Mouse (Mus musculus) heart, embryonic 14.5 days (tissue): Measurements from ENCODE around the gene Mrpl9. TPM values are rescaled to one million over a fixed set of nuclear protein-coding genes. Genes with fewer than 3 reads are reported as not detected.

ENCODE experiments used
- ATAC-seq: fragments of 200-750 bp; cut with Nextera tagmentation; 2 replicates; pipeline ENCODE4 v1.8.0; 2017; ENCODE audit warnings: low read depth, moderate TSS enrichment; ENCODE audit not compliant: insufficient number of reproducible peaks, insufficient read depth, low FRiP score
- H3K27ac ChIP-seq, 2 experiments: fragments of 200-500 bp in 1 of 2; fragments of 300-500 bp in 1 of 2; sonication (generic) in 1 of 2; replicated peaks in 1 of 2; 2 replicates each; pipeline ENCODE4 v1.5.1; 2012 to 2014; ENCODE audit warnings: low read depth in 2 of 2, low read length in 2 of 2, control low read depth in 1 of 2, mild to moderate bottlenecking in 1 of 2, mixed read lengths in 1 of 2; ENCODE audit not compliant: control insufficient read depth in 1 of 2, insufficient read depth in 1 of 2
- H3K27me3 ChIP-seq: fragments of 300-500 bp; sonication (generic); 2 replicates; pipeline ENCODE4 v1.6.1; 2014; ENCODE audit warnings: mild to moderate bottlenecking, low read length, control low read depth; ENCODE audit not compliant: control insufficient read depth, insufficient read depth
- H3K36me3 ChIP-seq: fragments of 300-500 bp; sonication (generic); 2 replicates; pipeline ENCODE4 v1.6.1; 2014; ENCODE audit warnings: mild to moderate bottlenecking, control low read depth, low read length, mixed read lengths; ENCODE audit not compliant: control insufficient read depth, insufficient read depth
- H3K4me1 ChIP-seq, 2 experiments: fragments of 200-500 bp in 1 of 2; fragments of 300-500 bp in 1 of 2; sonication (generic) in 1 of 2; 2 replicates each; pipeline ENCODE4 v1.6.1; 2012 to 2014; ENCODE audit warnings: low read length in 2 of 2, control low read depth in 1 of 2, mixed read lengths in 1 of 2; ENCODE audit not compliant: control insufficient read depth in 2 of 2, insufficient read depth in 2 of 2
- H3K4me2 ChIP-seq: fragments of 300-500 bp; sonication (generic); 2 replicates; pipeline ENCODE4 v1.6.1; 2014; ENCODE audit warnings: mild to moderate bottlenecking, low read length
- H3K4me3 ChIP-seq, 2 experiments: fragments of 200-500 bp in 1 of 2; fragments of 300-500 bp in 1 of 2; sonication (generic) in 1 of 2; 2 replicates each; pipeline ENCODE4 v1.5.1; 2012 to 2014; ENCODE audit warnings: low read length in 2 of 2, mild to moderate bottlenecking in 2 of 2, control low read depth in 1 of 2, low read depth in 1 of 2, moderate library complexity in 1 of 2; ENCODE audit not compliant: control insufficient read depth in 1 of 2, insufficient read depth in 1 of 2
- H3K9ac ChIP-seq: fragments of 300-500 bp; sonication (generic); 2 replicates; pipeline ENCODE4 v1.6.1; 2014; ENCODE audit warnings: mild to moderate bottlenecking, low read length
- H3K9me3 ChIP-seq: fragments of 300-500 bp; sonication (generic); 2 replicates; pipeline ENCODE4 v1.6.1; 2016; ENCODE audit warnings: low read length, control low read depth; ENCODE audit not compliant: control insufficient read depth
- WGBS: fragments of 180-500 bp; shearing (Covaris S2); extraction: QIAGEN DNeasy Blood & Tissue Kit; methylation state at CpG from one replicate; pipeline ENCODE4 v1.1.7; 2014; 5-methylcytosine and 5-hydroxymethylcytosine counted together
- polyA plus RNA-seq: library from polyadenylated mRNA; unstranded; fragments of >200 nt; fragmentation: Nextera tagmentation; extraction: Ambion mirVana; gene quantifications from 2 replicates; pipeline ENCODE4 v1.2.1, GENCODE M21; 2014

Gene Mrpl9
- polyA plus RNA-seq, 1 experiment from 2014 or later, result 64.5 TPM

DNA sequence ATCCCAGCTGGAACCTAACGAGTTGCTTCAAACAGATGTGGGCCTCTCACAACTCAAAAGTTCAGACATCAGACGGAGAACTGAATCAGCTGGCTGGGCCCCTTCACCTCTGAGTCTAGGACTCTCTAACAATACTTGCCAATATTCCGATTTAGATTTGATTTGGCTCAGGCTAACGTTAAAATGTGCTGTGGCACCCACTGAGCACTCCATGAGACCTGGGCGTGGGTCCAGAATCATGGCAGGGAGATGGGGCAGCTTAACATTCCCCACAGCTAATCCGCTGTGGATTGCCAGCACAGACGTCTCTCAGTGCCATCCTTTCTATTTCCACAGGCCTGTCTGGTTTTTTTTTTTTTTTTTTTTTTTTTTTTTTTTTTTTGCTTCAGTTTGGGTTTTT, 42.8 kb downstream of the Mrpl9 start:
- Histone ChIP-seq H3K4me3 (no peak overlapping the region), H3K9ac (no peak overlapping the region), H3K36me3 (0 out of 2 replicates have a peak, but pooled peaks cover 4% of the 10 kb centered on the region), H3K4me1 (peaks cover 9 to 12% of the 10 kb centered on the region in 2 experiments), H3K4me2 (no peak overlapping the region), H3K27ac (no peak overlapping the region), H3K9me3 (no peaks in the 10 kb centered on the region), H3K27me3 (peaks cover under 1% of the 10 kb centered on the region; the same call in 1 of the 2 replicates)
- no peak for ATAC-seq
- 77% methylated on average over 7 of the region's 7 CpGs for WGBS

DNA sequence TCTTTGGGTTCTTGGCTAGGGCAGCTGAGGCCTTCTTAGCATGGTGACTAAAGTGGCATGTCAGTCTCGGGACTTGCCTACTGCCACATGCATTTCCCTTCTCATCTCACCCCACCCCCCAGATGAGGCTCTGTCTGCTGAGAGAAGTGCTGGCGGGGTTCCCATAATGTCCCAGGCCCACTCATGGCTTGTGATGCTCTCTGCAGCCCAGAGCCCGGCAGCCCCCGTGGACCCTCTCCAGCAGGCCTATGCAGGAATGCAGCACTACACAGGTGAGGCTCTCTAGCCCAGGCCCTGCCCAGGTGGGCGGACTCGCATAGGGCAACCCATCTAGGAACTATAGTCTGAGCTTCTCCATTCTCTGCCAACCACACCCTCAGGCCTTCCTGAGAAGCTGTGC, 44.5 kb downstream of the Mrpl9 start:
- Histone ChIP-seq H3K9ac (no peak overlapping the region), H3K27me3 (no peaks in the 10 kb centered on the region), H3K4me3 (no peak overlapping the region), H3K36me3 (0 out of 2 replicates have a peak, but pooled peaks cover 9% of the 10 kb centered on the region), H3K4me2 (no peak overlapping the region), H3K4me1 (peaks cover 3 to 8% of the 10 kb centered on the region in 2 experiments), H3K9me3 (no peaks in the 10 kb centered on the region), H3K27ac (no peak overlapping the region)
- ATAC-seq, result no peak
- 49% methylated on average over 6 of the region's 6 CpGs for WGBS

DNA sequence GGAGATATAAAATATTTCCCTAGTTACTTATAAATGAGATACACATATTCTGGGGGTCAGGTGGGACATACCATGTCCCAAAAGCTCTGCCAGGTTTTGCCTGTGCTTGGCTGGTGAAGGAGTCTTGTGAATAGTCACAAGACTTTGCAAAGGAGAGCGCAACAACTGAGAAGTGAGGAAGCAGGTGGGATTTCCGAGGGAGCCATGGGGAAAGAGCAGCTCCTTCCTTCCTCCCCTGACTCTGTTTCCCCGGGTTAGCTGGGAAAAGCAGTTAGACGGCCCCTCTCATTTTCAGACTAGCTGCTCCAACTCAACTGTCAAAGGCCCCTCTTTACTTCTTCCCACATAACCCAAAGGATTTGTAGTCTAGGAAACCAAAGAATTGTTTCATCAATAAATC, 54.0 kb downstream of the Mrpl9 start:
- no peaks in the 10 kb centered on the region for H3K4me1 ChIP-seq

More for the DNA sequence above, 54.0 kb downstream of the Mrpl9 start:
- no peak overlapping the region for H3K27ac ChIP-seq
- H3K9ac ChIP-seq, result no peak overlapping the region
- no peaks in the 10 kb centered on the region for H3K9me3 ChIP-seq
- no peak for ATAC-seq
- H3K36me3 ChIP-seq, result peaks cover 82% of the 10 kb centered on the region
- H3K27me3 ChIP-seq, result no peaks in the 10 kb centered on the region
- no peak overlapping the region for H3K4me3 ChIP-seq
- no peak overlapping the region for H3K4me2 ChIP-seq
- 84% methylated on average over 4 of the region's 4 CpGs for WGBS

Other genes with a start within 250 kb of the Mrpl9 start
- gene Gm5286, start 246.6 kb upstream of the Mrpl9 start, polyA plus RNA-seq, result not detected in 2 replicates
- not detected in 2 replicates for gene Gm4778, start 179.3 kb upstream of the Mrpl9 start, polyA plus RNA-seq
- 11.1 and 15.7 TPM in 2 replicates for gene Them4, start 133.2 kb upstream of the Mrpl9 start, polyA plus RNA-seq
- gene Them5, start 101.2 kb upstream of the Mrpl9 start, polyA plus RNA-seq, result not detected in 2 replicates
- 0.53 and 0.89 TPM in 2 replicates for gene C2cd4d, start 80.9 kb upstream of the Mrpl9 start, polyA plus RNA-seq
- gene Rorc, start 70.5 kb upstream of the Mrpl9 start, polyA plus RNA-seq, result 7.3 and 8.1 TPM in 2 replicates
- 0.05 and 0.26 TPM in 2 replicates for gene Lingo4, start 44.8 kb upstream of the Mrpl9 start, polyA plus RNA-seq
- gene Tdrkh, start 30.0 kb upstream of the Mrpl9 start, polyA plus RNA-seq, result 8.8 and 9.0 TPM in 2 replicates
- 0.27 and 0.53 TPM in 2 replicates for gene Oaz3, start 597 bp downstream of the Mrpl9 start, polyA plus RNA-seq
- gene Celf3, start 35.0 kb downstream of the Mrpl9 start, polyA plus RNA-seq, result 0.55 and 1.8 TPM in 2 replicates
- 5.5 and 5.8 TPM in 2 replicates for gene Riiad1, start 37.0 kb downstream of the Mrpl9 start, polyA plus RNA-seq
- 26.1 and 26.4 TPM in 2 replicates for gene Snx27, start 139.4 kb downstream of the Mrpl9 start, polyA plus RNA-seq
- gene Gm10972, start 199.8 kb downstream of the Mrpl9 start, polyA plus RNA-seq, result not detected in 2 replicates
- gene Tuft1, start 215.6 kb downstream of the Mrpl9 start, polyA plus RNA-seq, result 7.1 and 7.2 TPM in 2 replicates